ENCODE assay signal across 8 mouse cellular contexts in the genomic region with DNA sequence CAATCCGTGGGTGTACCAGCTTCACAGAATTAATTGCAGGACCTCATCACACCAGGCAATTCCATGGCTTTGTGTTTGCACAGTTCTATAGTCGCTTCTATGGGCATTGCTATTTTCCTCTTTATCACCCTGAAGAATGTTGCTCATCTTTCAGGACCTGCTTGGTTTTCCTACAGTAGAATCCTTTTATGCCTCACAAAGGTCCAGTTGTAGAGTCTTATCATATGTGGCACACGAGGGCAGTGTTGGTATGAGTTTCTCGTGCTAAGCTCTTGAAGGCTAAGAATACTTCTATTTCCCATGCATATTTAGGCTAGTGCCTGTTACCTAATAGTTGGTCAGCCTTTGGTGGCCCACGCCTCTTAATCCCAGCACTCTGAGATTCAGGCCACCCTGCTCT. TPM values are rescaled to one million over a fixed set of nuclear protein-coding genes. Genes with fewer than 3 reads are reported as not detected.
DNase-seq lines count a peak whose midpoint lies in the region; ATAC-seq and TF ChIP-seq lines count a peak whose summit lies in the region.

No protein-coding gene starts in this region.

- peak; percentile 45 for DNase-seq in kidney, postnatal 0 days (ENCODE audit: low spot score)
- DNase-seq in kidney, postnatal 25 days: no peak
- DNase-seq in brain, adult 2 months (ENCODE audit: low read depth, low spot score): peak; percentile 59
- DNase-seq in hindbrain, postnatal 0 days (ENCODE audit: low spot score): peak; percentile 62
- no peak for DNase-seq in frontal cortex, postnatal 14 days (ENCODE audit: low spot score in 2 of 2)
- DNase-seq in thymus, adult 18-20 months: no peak
- no peak for DNase-seq in spleen, postnatal 36 days (ENCODE audit: low spot score in 2 of 2)

- ATAC-seq in kidney, postnatal 0 days (replicated peaks; ENCODE audit: low FRiP score, low read depth): no peak
- no peak for ATAC-seq in hindbrain, postnatal 0 days
- no peak for ATAC-seq in midbrain, embryonic 15.5 days (replicated peaks)

- H3K27me3 ChIP-seq in kidney, postnatal 0 days (ENCODE audit: insufficient read depth, low read length): no peaks in the 10 kb centered on the region
- H3K27me3 ChIP-seq in hindbrain, postnatal 0 days (ENCODE audit: insufficient read depth, low read length): no peaks in the 10 kb centered on the region
- H3K27me3 ChIP-seq in midbrain, embryonic 15.5 days (replicated peaks): no peaks in the 10 kb centered on the region

- H3K9me3 ChIP-seq in kidney, postnatal 0 days (replicated peaks; ENCODE audit: low read length): no peaks in the 10 kb centered on the region
- no peaks in the 10 kb centered on the region for H3K9me3 ChIP-seq in hindbrain, postnatal 0 days (ENCODE audit: low read length)
- H3K9me3 ChIP-seq in midbrain, embryonic 15.5 days: no peaks in the 10 kb centered on the region

- H3K4me3 ChIP-seq in kidney, postnatal 0 days (replicated peaks; ENCODE audit: low read depth, low read length): peak overlapping the region; percentile 68
- H3K4me3 ChIP-seq in hindbrain, postnatal 0 days (ENCODE audit: low read length): peak overlapping the region; percentile 48
- H3K4me3 ChIP-seq in midbrain, embryonic 15.5 days: peak overlapping the region; percentile 60

- peak; percentile 46; the same call in 1 of the 2 replicates for TF ChIP-seq CTCF in kidney, postnatal 0 days (IDR thresholded peaks at IDR 0.05; ENCODE audit: low read depth)
- TF ChIP-seq CTCF in hindbrain, postnatal 0 days (IDR thresholded peaks at IDR 0.05; ENCODE audit: low read depth): peak; percentile 46; the same call in 1 of the 2 replicates

- peak overlapping the region; percentile 76 for H3K4me2 ChIP-seq in kidney, postnatal 0 days (ENCODE audit: low read length)
- H3K4me2 ChIP-seq in hindbrain, postnatal 0 days (ENCODE audit: low read depth, low read length): peak overlapping the region; percentile 92
- H3K4me2 ChIP-seq in midbrain, embryonic 15.5 days: peak overlapping the region; percentile 77

- H3K27ac ChIP-seq in kidney, postnatal 0 days: no peak overlapping the region
- peak overlapping the region; percentile 97; the same call in 1 of the 2 replicates for H3K27ac ChIP-seq in hindbrain, postnatal 0 days
- H3K27ac ChIP-seq in midbrain, embryonic 15.5 days: peak overlapping the region; percentile 95; the same call in 1 of the 2 replicates

- WGBS in kidney, postnatal 0 days: 29% methylated on average over 5 of the region's 5 CpGs
- WGBS in hindbrain, postnatal 0 days: 31% methylated on average over 5 of the region's 5 CpGs
- WGBS in midbrain, embryonic 15.5 days: 40% methylated on average over 5 of the region's 5 CpGs

- H3K4me1 ChIP-seq in kidney, postnatal 0 days (replicated peaks; ENCODE audit: insufficient read depth, low read length): peaks cover 11% of the 10 kb centered on the region
- 0 out of 2 replicates have a peak, but pooled peaks cover 10% of the 10 kb centered on the region for H3K4me1 ChIP-seq in hindbrain, postnatal 0 days (ENCODE audit: insufficient read depth, low read length)
- H3K4me1 ChIP-seq in midbrain, embryonic 15.5 days: peaks cover 41% of the 10 kb centered on the region

- H3K9ac ChIP-seq in kidney, postnatal 0 days (ENCODE audit: low read depth, low read length): peak overlapping the region; percentile 85
- peak overlapping the region; percentile 84 for H3K9ac ChIP-seq in hindbrain, postnatal 0 days (replicated peaks; ENCODE audit: low read length)
- peak overlapping the region; percentile 79 for H3K9ac ChIP-seq in midbrain, embryonic 15.5 days

- H3K36me3 ChIP-seq in kidney, postnatal 0 days (ENCODE audit: insufficient read depth, low read length): no peaks in the 10 kb centered on the region
- no peaks in the 10 kb centered on the region for H3K36me3 ChIP-seq in hindbrain, postnatal 0 days (ENCODE audit: insufficient read depth, low read length)
- no peaks in the 10 kb centered on the region for H3K36me3 ChIP-seq in midbrain, embryonic 15.5 days (replicated peaks)

RNA-seq across cellular contexts. Expression of gene Pced1a, which starts 0.6 kb away (rescaled TPM):
- 12.1 and 13.0 TPM in 2 replicates for polyA plus RNA-seq in kidney, postnatal 0 days (2015; fragmentation: Nextera tagmentation; extraction: Ambion mirVana)
- 19.5 and 20.4 TPM in 2 replicates for total RNA-seq in hindbrain, postnatal 0 days (2014; rRNA removed)
- polyA plus RNA-seq in hindbrain, postnatal 0 days (2015; fragmentation: Nextera tagmentation; extraction: Ambion mirVana): 10.3 and 10.7 TPM in 2 replicates
- polyA plus RNA-seq in midbrain, embryonic 15.5 days (2015; fragmentation: Nextera tagmentation; extraction: Ambion mirVana): 13.4 and 16.1 TPM in 2 replicates

RNA-seq across cellular contexts. Expression of gene Vps16, which starts 1.0 kb away (rescaled TPM):
- 64.6 and 68.6 TPM in 2 replicates for polyA plus RNA-seq in kidney, postnatal 0 days (2015; fragmentation: Nextera tagmentation; extraction: Ambion mirVana)
- total RNA-seq in hindbrain, postnatal 0 days (2014; rRNA removed): 50.4 and 63.3 TPM in 2 replicates
- 89.5 and 94.0 TPM in 2 replicates for polyA plus RNA-seq in hindbrain, postnatal 0 days (2015; fragmentation: Nextera tagmentation; extraction: Ambion mirVana)
- 108 and 111 TPM in 2 replicates for polyA plus RNA-seq in midbrain, embryonic 15.5 days (2015; fragmentation: Nextera tagmentation; extraction: Ambion mirVana)

RNA-seq across cellular contexts. Expression of gene Tmem239, which starts 18.8 kb away (rescaled TPM):
- polyA plus RNA-seq in kidney, postnatal 0 days (2015; fragmentation: Nextera tagmentation; extraction: Ambion mirVana): not detected in 2 replicates
- not detected in 2 replicates for total RNA-seq in hindbrain, postnatal 0 days (2014; rRNA removed)
- polyA plus RNA-seq in hindbrain, postnatal 0 days (2015; fragmentation: Nextera tagmentation; extraction: Ambion mirVana): not detected in 2 replicates
- polyA plus RNA-seq in midbrain, embryonic 15.5 days (2015; fragmentation: Nextera tagmentation; extraction: Ambion mirVana): 0.22 TPM in 1 of 2 replicates, not detected in the other

RNA-seq across cellular contexts. Expression of gene 1700020A23Rik, which starts 20.1 kb away (rescaled TPM):
- polyA plus RNA-seq in kidney, postnatal 0 days (2015; fragmentation: Nextera tagmentation; extraction: Ambion mirVana): not detected in 2 replicates
- not detected in 2 replicates for total RNA-seq in hindbrain, postnatal 0 days (2014; rRNA removed)
- 0.49 TPM in 1 of 2 replicates, not detected in the other for polyA plus RNA-seq in hindbrain, postnatal 0 days (2015; fragmentation: Nextera tagmentation; extraction: Ambion mirVana)
- polyA plus RNA-seq in midbrain, embryonic 15.5 days (2015; fragmentation: Nextera tagmentation; extraction: Ambion mirVana): 0.69 TPM in 1 of 2 replicates, not detected in the other

RNA-seq across cellular contexts. Expression of gene Gm28372, which starts 20.1 kb away (rescaled TPM):
- not detected in 2 replicates for polyA plus RNA-seq in kidney, postnatal 0 days (2015; fragmentation: Nextera tagmentation; extraction: Ambion mirVana)
- total RNA-seq in hindbrain, postnatal 0 days (2014; rRNA removed): not detected in 2 replicates
- polyA plus RNA-seq in hindbrain, postnatal 0 days (2015; fragmentation: Nextera tagmentation; extraction: Ambion mirVana): 0.20 TPM in 2 replicates
- polyA plus RNA-seq in midbrain, embryonic 15.5 days (2015; fragmentation: Nextera tagmentation; extraction: Ambion mirVana): 0.28 and 0.29 TPM in 2 replicates

Comparison
In these comparisons a context has a peak if more than half of its experiments do, and no peak if none do; other contexts are left out.
1. DNase-seq: peak in kidney, postnatal 0 days (single experiment), brain, adult 2 months (single experiment) and hindbrain, postnatal 0 days (single experiment); none in kidney, postnatal 25 days (0 of 2), frontal cortex, postnatal 14 days (0 of 2), thymus, adult 18-20 months (0 of 2) and spleen, postnatal 36 days (0 of 2).
2. Peak in every context shown above with its lines, with median percentiles within 50 percentile points of each other: H3K4me2 ChIP-seq, H3K4me3 ChIP-seq and H3K9ac ChIP-seq.